Mouse (Mus musculus): ENCODE measurements around the gene Rarb.

The Rarb gene

DNA sequence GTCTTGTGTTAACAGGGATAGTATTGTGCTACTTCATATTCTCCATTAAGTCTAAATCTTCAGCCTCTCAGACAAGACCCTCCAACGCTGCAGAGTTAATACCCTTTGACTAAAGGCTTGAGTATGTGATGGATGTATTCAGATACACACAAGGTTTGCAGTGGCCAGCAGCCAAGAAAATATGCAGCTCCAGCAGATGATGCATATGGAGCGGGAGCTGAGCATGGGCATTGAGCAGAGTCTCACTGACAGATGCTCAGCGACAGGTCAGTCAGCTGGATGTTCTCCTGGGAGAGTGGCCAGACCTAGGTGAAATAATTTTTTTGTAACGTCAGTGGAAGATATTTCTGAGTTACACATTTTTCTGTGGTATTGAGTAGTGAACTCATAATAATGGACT, 229.8 kb downstream of the Rarb start:
- no peak for DNase-seq (ENCODE audit: low spot score)

DNA sequence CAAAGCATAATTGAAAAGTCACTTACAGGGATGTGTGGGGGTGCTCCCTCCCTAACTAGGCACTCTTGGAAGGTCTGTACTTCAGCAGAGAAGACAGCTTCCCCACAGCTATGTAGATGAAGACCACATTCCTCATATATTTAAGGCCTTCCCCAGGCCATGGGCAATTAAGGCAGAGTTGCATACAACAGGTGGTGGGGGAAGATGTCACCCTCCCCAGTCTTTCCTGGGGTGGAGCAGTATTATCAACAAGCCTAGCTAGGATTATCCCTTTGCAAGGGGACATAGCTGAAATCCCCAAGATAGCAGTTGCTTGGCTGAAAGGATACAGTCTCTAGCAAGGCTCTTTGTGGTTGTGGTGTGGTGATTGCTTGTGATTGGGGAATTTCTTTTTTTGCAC, 240.9 kb downstream of the Rarb start:
- DNase-seq (ENCODE audit: low spot score) = no peak

DNA sequence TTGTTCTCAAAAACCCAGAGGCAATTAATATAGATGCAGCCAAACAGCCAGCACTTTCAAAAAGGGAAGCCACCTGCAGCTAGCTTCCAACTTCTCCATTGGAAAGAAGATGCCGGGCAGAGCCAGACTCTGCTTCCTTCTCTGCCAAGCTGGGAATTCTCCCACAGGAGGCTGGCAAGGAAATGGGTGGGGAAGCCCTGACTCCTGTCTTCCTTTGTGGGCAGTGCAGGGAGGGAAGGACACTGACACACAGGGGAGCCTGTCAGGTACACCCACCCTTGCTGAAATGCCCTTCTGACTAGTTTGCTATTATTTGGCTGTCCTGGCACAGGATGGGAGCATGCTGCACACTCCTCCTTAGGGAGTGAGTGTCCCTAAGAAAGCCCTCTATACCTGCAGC, 241.9 kb downstream of the Rarb start:
- DNase-seq (ENCODE audit: low spot score) = no peak

DNA sequence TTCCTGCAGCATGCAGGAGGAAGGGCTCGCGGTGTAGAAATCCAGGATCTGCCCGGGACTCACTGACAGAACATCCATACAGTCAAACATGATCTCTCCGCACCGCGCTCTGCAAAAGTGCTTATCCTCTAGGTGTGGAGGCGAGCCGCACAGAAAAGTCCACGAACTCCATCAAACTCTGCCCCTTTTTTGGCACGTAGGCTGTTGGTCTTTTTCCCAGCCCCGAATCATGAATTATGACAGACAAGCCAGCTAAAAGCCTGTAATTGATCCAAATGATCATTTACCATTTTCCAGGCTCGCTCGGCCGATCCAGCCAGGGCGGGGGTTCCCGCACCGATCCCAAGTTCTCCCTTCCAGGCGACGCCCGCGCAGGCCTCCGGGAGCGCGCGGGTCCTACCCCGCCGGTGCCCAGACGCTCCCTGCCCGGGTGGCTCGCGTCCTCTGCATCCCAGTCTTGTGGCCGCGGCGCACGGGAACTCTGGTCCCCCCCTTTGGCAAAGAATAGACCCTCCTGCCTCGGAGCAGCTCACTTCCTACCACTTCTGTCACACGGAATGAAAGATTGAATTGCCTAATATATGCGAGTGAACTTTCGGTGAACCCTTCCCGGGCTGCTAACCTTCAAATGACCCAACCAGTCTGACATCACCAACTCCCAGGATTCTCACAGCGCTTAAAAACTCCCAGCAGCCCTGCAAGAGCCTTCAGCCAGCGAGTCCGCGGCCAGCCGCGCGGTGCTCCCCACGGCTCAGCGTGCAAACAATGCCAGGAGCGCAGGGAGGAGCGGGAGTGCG, 243.8 kb downstream of the Rarb start:
- no peak for DNase-seq (ENCODE audit: low spot score)

DNA sequence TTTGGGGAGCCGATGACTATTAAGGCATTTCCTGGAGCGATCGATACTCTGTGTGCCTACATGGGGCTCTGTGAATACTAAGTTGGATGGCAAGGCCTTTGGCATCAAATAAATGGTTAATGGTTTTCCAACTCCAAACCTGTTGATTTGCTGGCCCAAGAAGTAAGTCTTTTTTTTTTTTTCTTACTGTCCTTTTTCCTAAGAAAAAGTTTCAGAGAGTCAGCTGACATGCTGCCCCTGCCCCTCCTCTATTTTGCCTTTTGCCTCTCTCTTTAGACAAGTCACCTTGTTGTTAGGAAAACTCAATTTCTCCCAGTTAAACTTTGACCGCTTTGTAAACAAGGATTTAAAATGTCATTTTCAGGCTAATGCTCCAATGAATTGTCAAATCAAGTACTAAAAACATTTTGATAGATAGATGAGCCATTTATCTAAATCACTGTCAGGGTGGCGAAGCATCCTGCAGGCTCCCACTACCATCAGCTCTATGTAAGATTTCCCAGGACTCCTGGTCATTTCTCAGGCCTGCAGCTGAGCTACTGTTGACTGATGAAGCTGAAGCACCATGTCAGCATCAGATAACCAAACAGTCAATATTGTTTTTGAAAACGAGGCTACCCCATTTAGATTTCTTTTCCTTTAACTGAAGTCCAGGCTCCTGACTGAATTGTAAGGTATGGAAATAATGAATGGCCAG, 245.3 kb downstream of the Rarb start:
- no peak for DNase-seq (ENCODE audit: low spot score)

DNA sequence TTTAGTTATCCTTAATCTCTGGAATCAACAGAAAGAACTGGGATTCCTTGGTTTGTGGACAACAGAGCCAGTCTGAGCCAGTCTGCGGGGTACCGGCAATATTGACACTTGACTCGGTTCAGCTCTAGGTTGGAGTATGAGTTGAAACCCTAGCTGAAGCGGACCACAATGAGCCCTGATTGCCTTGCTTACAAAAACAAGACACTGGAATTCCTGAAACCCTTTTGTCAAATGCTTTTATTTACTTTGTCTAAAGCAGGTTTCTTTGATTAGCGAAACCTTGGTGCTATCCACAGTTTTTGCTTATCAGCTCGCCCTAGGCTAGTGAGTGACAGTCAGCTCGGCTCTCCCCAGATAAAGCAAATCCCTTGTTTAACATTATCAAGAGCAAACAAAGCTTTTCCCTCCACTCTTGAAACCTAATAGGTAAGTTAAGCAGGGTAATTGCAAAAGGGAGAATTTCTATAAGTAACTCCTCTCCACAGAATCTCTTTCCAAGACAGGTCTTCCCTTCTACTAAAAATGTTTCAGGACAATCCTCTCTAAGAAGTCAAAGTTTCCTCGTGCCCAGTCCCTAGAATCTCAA, 246.1 kb downstream of the Rarb start:
- DNase-seq (ENCODE audit: low spot score) = no peak

DNA sequence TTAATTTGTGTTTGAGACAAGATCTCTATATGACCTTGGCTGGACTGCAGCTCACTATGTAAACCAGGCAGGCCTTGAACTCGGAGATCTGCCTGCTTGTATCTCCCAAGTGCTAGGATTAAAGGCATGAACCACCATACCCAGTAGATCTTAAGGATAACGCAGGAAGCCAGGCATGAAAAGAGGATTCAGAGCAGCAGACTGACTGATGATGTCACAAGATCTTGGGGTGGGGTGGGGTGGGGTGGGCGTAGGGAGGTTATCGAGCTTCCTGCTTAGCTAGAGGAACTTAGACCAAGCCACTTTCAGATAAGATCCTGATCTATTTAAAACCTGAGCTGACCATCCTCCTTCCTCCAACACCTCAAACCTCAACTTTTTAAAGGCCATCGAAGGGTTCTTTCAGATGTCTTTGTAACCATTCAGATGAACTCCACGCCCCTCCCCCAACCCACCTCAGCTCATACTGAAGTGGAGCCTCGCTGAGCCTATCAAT, 249.4 kb downstream of the Rarb start:
- no peak for DNase-seq (ENCODE audit: low spot score)

DNA sequence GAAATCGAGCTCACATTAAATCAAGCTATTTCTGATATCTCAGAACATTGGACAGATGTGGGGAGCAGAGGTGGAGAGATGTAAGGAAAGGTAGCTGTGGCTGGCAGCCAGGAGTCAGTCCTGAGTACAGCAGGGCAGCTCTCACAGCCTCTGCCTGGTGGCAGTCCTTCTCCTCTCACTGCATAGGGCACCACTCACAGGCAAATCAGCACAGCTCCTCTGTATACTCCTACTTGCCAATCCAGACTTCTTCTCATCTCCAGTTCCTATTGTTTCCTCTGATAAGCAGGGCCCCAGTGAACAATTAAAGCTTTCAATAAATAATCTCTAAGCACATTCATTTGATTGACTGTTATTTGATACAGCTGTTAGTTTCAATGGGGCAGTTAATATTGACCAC, 252.0 kb downstream of the Rarb start:
- DNase-seq (ENCODE audit: low spot score) = no peak

DNA sequence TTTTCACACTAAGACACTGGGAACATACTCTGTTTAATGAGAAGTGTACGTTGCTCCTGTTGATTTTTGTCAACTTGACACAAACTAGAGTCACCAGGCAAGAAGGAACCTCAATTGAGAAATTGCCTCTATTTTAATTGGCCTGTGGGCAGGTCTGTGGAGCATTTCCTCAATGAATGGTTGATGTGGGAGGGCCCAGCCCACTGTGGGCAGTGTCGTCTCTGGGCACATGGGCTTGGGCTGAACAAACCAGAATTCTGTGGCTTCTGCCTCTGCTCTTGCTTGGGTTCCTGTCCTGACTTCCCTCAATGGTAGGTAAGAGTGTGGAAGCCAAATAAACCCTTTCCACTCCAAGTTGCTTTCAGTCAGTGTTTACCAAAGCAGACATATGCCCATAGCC, 255.0 kb downstream of the Rarb start:
- DNase-seq (ENCODE audit: low spot score) = no peak

DNA sequence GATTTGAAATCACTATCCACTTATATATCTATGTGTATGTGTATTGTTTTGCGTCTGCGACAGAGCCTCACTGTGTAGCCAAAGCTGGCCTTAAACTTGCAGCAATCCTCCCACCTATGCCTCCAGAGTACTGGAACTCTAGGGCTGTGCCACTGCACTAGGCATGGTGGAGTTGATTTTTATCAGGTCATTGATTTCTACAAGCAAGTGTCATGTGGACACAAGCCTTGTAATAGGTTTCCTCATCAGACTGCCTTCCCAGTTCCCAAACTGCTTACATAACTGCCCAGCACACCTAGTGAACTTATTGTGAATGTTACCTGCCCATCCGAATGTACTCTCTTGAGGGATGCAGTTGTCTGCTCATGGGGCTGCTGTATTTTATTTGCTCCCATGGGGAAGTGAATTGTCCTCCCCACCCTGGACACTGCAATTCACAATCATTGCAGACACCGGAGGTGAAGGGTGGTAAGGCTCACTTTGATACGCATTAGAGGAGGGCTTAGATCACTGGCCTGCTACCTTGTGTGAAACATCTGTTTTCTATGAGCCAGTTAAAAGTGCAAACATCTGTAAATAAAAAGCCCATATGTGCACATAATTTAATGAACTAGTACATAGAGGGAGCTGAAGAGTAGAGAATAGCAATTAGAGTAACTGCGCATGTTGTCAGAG, 257.3 kb downstream of the Rarb start:
- no peak for DNase-seq (ENCODE audit: low spot score)

DNA sequence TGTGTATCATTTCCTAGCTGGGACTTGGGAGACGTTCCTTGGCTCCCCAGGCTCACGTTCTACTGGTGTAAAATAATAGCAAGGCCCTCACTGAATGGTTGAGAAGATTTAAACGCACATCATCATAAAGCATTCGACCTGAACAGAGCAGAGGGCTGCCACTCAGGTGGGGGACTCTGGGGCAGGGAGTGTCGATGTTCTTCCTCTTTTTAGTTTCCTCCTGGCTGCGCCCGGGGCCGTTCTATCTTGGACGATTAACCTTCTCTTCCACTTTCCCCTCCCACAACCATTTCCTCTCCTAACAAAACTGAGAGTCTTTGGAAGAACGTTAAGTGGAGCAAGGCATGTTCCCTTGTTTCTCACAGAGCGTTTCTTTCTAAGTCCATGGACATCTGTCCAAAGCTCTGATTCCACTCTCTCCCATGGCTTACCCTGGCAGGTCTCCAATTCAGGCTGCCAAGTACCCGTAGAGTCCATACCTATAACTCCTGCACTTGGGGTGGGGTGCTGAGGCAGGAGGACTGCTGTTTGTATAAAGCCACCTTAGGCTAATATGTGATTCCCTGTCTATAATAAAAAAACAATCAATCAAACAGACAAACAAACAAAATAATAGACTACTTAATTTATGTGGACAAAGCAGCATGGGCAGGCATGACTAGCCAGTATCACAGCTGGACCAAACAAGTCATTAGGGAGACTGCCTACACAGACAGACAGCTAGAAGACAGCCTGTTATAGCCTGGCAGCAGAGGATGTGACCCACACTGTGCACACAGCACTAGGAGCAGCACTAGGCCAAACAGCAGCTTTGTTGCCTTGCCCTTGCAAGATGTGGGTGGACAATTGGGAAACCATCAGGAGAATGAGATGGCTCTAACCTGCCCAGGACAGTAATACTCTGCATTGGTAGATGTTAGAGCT, 259.4 kb downstream of the Rarb start:
- no peak for DNase-seq (ENCODE audit: low spot score)

DNA sequence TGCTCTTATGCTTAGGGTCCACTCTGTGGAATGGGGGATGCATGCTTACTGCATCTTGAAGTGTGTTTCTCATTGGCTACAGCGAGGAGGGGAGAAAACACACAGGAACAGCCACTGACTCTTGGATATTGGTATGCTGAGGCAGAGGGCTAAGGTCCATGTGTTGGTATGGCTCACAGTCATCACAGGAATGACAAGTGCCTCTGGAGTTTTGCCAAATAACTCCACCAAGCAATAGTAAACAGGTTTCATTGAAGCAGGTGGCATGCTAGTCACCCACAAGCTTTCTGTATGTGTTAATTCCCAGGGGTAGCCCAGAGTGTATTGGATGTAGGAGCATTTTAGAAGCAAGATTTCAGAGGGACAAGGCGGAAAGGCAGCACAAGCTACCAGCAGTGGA, 260.9 kb downstream of the Rarb start:
- no peak for DNase-seq (ENCODE audit: low spot score)

DNA sequence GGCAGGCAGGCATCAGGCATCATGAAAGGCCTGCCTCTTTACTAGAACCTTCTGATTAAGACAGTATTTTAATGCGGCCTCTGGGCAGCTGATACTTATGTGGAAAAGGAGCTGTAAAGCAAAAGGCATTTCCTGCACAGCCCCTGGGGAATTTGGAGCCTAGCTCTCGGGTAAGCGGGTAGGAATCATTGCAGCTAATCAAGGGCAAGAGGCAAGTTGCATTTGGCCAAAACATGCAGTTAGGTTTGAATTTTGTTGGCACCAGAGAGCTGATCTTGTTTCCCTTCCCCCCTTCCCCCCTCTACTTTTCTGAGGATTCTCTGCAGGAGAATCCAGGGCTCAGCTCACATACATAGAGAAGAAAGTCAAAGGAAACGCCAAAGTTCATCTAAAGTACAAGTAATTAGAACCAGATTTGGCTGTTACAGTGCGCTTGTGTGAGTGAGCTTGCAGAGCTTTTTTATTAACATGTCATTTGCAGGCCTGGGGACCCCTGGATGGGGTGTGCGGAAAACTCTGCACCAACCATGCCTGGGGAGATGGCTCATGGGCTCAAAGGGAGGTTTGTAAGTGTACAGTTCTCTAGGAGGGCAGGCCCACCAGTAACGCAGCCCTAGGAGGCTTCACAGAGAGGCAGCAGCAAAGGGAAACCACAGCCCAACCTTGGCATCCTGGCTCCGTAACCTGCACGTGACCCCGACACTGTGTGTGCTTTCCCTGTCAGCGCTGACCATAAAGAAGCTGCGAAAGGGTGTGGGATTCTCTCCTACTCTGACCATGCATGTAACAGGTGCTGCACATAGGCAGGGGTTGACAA, 264.1 kb downstream of the Rarb start:
- no peak for DNase-seq (ENCODE audit: low spot score)

DNA sequence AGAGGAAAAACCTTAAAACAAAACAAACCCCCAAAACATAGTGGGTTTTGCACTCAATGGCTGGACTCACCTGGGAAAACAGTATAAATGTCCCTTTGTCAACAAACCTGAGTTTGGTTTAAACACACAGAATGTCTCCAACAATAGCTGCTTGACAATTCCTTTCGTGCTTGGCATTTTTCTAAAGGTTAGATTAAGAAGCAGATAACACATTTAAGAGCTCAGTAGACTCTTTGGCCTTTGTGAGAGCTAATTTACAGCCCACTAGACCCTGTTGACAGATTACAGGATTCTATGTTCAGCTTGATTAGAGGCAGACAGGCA, 264.7 kb downstream of the Rarb start:
- DNase-seq (ENCODE audit: low spot score) = no peak

DNA sequence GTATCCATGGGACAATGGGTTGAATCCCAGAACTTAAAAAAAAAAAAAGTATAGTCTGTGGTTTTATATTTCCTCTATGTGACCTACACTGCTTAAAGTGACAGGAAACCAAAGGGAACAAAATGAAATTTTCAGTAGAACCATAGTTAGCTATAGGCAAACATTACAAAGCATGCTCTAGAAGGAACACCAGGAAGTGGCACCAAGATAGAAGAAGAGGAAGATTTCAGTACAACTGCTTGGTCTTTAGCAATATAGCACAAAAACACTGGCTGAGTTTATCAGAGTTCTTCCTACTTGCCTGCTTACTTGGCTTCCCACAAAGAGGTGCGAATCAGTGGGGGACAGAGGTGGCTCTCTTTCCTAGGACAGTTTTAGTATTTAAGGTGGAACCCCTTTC, 266.7 kb downstream of the Rarb start:
- no peak for DNase-seq (ENCODE audit: low spot score)

DNA sequence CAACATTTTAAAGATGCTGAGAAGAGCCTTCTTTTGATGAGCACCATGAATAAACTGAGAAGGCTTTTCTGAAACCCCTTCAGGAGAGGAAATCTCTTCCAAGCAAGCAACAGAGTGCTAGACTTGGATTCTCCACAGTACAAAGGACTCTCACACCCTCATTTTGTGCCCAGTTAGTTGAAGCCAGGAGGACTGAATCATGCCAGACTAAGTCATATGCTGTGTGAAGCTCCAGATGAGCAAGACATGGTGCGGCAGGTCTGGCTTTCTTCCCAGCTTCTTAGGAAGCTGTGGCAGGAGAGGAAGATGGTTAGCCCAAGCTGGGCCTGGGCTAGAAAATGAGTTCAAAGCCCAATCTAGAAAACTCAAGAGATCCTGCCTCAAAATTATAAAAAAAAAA, 267.1 kb downstream of the Rarb start:
- DNase-seq (ENCODE audit: low spot score) = no peak

DNA sequence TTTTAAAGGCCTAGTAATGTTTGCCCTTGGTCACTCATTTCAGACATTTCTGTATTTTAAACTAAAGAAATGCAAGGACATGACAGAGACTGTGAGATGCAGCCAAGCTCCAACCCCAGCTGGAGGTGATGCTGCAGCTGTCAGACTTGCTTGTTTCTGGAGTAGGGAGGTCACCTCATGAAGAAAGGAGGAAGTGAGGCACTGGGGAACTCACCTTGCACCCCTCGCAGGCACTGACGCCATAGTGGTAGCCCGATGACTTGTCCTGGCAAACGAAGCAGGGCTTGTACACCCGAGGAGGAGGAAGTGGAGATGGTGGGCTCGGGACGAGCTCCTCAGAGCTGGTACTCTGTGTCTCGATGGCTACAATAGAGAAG, 270.8 kb downstream of the Rarb start:
- DNase-seq (ENCODE audit: low spot score) = no peak

DNA sequence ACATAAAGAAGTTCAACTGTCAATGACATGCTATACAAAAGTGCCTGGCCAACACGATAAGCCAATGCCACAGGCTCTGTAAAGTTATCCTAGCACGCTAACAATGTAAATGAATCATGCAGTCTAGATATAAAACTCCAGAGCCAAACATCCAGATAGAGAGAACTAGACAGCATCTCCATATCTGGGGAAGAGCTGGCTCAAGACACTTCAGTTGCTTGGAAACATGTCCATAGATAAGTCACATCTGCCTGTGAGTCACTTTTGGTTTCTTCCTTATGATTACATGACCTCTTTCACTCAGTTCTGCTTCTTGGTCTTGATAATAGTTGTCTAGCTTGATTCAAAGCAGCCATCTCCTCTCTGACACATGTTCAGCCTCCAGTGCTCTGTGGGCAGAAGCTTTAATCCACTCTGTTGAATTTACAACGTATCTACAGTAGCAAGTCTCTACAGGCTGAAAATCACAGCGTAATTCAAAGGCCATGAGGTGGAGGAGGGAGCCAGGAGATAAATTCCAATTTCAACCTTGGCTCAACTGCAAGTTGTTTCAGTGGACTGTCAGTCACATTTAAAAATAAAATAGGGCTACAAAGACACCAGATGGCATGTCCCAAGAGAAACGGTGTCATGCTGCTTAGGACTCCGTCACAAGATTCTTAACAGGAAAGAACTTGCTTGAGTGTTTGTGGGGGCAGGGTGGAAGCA, 271.3 kb downstream of the Rarb start:
- no peak for DNase-seq (ENCODE audit: low spot score)

DNA sequence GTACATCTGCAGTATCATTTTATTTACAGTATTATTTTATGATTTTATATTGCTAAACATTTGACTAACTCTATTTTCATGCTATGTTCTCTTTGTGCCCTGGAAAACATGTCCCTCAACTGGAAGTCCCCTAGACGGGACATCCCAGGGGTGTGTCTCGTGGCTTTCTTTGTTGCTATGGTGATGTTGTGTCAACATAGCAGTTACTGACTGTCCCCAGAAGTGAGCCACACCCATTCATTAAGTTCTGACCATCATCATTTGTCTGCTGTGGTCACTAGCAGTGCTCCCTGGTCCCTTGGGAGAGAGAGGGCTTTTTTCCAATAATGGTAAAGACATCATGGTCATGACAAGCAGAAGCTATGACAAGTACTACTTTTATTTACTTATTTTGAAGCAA, 274.0 kb downstream of the Rarb start:
- no peak for DNase-seq (ENCODE audit: low spot score)

DNA sequence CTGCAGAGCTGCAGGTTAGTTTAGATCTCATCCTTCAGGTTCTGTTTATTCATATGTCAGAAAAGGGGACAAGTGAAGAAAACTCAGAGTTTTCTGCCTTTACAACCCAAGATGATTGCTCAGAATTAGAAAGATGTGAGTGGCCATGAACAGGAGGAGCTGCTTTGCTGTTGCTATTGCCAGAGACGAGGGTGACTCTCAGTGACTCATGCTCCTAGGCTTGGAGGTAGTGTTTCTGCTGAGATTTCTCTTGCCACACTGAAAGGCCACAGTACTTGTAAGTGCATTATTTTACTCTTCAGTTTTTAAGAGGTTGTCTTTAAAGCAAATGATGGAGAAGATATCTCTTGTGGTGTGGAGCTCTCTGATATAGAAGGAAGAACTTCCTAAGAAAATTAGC, 277.3 kb downstream of the Rarb start:
- no peak for DNase-seq (ENCODE audit: low spot score)

All from T-cell, adult 2 months (primary cell).